Mouse (Mus musculus) brain, embryonic 14.5 days (tissue): ENCODE results near the gene Axin2.

Experiments used
- CTCF ChIP-seq: fragments of 200-500 bp; IDR thresholded peaks from 2 replicates; pipeline ENCODE4 v1.5.1; 2012; ENCODE audit warnings: inconsistent platforms, mild to moderate bottlenecking, moderate library complexity, borderline replicate concordance; ENCODE audit not compliant: insufficient read depth, insufficient read length; ENCODE audit errors: extremely low read depth
- POLR2A ChIP-seq: fragments of 200-500 bp; IDR thresholded peaks from 2 replicates; pipeline ENCODE4 v1.6.1; 2012; ENCODE audit warnings: mild to moderate bottlenecking, inconsistent platforms, borderline replicate concordance; ENCODE audit not compliant: poor library complexity, insufficient read depth, insufficient read length, severe bottlenecking; ENCODE audit errors: extremely low read depth

- TF ChIP-seq CTCF (no peak), POLR2A (no peak)
Measured at GRCm38 (mm10) chr11:108935128-108935868, 15.1 kb downstream of the Axin2 start.
